Mouse (Mus musculus): ENCODE data around the gene Frat1. TPM values are rescaled to one million over a fixed set of nuclear protein-coding genes. Genes with fewer than 3 reads are reported as not detected.
"Not testable (repeated sequence)": the region's sequence is repeated elsewhere in the genome, so short reads cannot be mapped to it uniquely, and the experiment has no call there.

Frat1 gene
- polyA plus RNA-seq, 1 experiment, result 2.3 TPM

DNA sequence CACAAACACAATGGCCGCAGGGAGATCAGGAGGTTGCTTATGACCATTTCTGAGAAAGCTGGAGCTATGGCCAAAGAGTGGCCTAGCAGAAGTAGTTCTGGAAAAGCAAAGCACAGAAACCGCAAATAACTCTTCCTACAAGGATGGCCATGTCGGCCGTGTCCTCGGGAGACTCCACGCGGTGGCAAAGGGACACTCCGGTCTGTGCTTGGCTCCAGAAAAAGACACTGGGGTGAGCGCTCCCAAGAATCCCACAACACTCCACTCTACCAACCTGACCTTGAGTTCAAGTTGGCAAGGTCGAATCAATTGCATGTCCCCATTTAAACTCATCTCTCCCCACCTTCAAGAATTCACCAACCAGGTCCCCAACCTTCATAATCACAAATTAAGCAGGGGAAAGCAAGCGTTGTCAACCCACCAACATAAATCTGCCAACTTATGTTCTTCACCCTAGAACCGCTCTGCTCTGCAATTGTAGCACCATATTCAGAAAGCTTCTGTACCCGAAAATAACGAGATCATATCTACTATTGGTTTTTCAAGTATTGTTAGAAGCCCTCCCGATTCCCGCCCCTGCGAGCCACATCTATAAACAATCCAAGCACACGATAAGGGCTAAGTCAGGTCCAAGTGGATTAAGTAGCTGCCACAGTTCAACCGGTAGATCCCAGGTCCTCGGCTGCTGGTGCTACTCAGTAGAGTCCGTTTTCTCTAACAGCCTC lies 16.8 kb downstream of the Frat1 start:
- H3K36me3 ChIP-seq (ENCODE audit: control insufficient read depth), result peaks cover 11% of the 10 kb centered on the region
- H3K9me3 ChIP-seq (ENCODE audit: control insufficient read depth, low read length), result no peaks in the 10 kb centered on the region
- peaks cover 70% of the 10 kb centered on the region for H3K4me1 ChIP-seq (ENCODE audit: control insufficient read depth)
- no peaks in the 10 kb centered on the region for H3K27me3 ChIP-seq (ENCODE audit: control insufficient read depth)
- TF ChIP-seq GATA1 (IDR thresholded peaks at IDR 0.05; ENCODE audit: low read length) (no peak), TAL1 (IDR thresholded peaks at IDR 0.05; ENCODE audit: low read length) (no peak)
- H3K4me3 ChIP-seq (replicated peaks), result peak overlapping the region; percentile 95

DNA sequence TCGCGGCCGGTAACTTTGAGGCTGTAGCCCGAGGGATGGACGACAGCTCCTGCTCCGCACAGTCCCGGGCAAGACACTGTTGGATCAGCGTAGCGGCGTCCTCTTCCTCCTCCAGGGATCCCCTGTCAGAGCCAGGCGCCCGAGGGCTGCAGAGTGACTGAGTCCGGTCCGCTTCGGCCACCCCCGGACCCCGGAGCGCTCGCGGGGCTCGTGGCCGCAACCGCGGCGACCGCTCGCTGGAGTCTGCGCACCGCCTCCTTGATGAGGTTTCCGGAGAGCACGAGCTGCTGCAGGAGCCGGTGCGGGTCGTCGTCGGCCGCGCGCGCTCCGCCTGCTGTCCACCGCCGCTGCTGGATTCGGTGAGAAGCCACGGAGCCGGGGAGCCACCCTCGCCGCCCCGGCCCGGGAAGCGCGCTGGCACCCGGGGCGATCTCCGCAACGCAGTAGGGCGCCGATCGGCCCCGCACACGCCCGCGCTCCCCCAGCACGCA lies 17.4 kb downstream of the Frat1 start:
- TF ChIP-seq TAL1 (IDR thresholded peaks at IDR 0.05; ENCODE audit: low read length) (no peak), GATA1 (IDR thresholded peaks at IDR 0.05; ENCODE audit: low read length) (no peak)
- H3K27me3 ChIP-seq (ENCODE audit: control insufficient read depth), result no peaks in the 10 kb centered on the region
- H3K4me1 ChIP-seq (ENCODE audit: control insufficient read depth), result peaks cover 72% of the 10 kb centered on the region
- H3K9me3 ChIP-seq (ENCODE audit: control insufficient read depth, low read length), result no peaks in the 10 kb centered on the region
- peak overlapping the region; percentile 95 for H3K4me3 ChIP-seq (replicated peaks)
- peaks cover 11% of the 10 kb centered on the region for H3K36me3 ChIP-seq (ENCODE audit: control insufficient read depth)

DNA sequence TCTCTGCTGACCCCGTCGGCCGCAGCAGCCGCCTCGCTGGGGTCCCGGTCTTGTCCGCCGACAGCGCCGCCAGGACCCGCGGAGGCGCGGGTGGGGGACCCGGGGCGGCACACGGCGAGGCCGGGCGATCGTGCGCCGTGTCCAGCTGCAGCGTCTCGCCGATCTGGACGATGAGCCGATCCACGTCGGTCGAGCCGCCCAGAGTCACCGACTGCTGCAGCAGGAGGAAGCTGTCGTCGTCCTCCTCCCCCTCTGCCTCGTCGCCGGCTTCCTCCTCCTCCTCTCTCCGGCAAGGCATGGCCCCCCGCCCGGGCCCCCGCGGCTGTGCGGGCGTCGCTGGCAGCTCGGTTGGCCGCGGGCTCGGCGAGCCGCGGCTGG lies 17.8 kb downstream of the Frat1 start:
- peaks cover 12% of the 10 kb centered on the region for H3K36me3 ChIP-seq (ENCODE audit: control insufficient read depth)
- peaks cover 71% of the 10 kb centered on the region for H3K4me1 ChIP-seq (ENCODE audit: control insufficient read depth)
- peak overlapping the region; percentile 95 for H3K4me3 ChIP-seq (replicated peaks)
- H3K9me3 ChIP-seq (ENCODE audit: control insufficient read depth, low read length); H3K27me3 ChIP-seq (ENCODE audit: control insufficient read depth): not testable (repeated sequence)

DNA sequence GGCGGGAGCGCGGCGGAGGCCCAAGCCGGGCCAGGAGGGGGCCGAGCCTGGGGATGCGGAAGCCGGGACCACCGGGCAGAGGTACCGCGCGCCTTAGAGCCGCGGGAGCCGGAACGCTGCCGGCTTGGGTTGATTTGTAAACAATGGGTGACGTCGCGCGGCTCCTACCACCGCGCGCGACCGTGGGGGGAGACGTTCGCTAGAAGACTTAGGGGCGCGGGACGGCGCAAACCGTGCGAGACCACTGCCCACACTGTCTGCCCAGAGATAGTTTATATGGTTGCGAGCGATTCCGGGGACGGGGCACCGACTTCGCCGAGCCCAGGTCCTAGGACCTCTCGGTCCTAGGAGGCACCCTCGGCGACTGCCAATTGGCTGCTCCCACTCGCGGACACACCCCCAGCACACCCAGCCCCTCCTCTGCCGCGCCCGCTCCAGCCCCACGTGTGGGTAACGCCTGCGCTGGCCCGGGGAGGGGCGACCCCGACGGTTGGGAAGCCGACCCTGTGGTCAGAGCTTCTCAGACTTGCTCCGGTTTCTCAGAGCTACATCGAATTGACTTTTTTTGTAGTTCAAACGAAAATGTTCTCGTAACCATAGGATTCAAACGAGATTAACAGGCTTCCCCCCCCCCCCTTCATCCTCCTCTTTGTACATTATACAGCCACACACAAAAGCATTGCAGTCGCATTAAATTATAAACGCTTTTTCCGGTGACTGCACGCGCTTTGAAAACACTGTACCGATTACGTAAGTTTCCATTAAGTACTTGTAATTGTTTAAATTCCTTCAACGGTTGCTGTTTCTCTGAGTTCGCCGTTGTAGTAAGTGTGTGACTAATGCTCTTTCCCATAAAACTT lies 18.5 kb downstream of the Frat1 start, which contains the start of gene Frat2:
Gene Frat2, minus strand, starts transcription at position 141 of the 860 bp plus-strand sequence.
- peaks cover 5% of the 10 kb centered on the region for H3K9me3 ChIP-seq (ENCODE audit: control insufficient read depth, low read length)
- TF ChIP-seq GATA1 (IDR thresholded peaks at IDR 0.05; ENCODE audit: low read length), result no peak
- TF ChIP-seq TAL1 (IDR thresholded peaks at IDR 0.05; ENCODE audit: low read length), result no peak
- no peaks in the 10 kb centered on the region for H3K27me3 ChIP-seq (ENCODE audit: control insufficient read depth)
- H3K36me3 ChIP-seq (ENCODE audit: control insufficient read depth), result peaks cover 14% of the 10 kb centered on the region
- peak within 1 kb of the TSS; percentile 95 for H3K4me3 ChIP-seq (replicated peaks)
- H3K4me1 ChIP-seq (ENCODE audit: control insufficient read depth), result peaks cover 71% of the 10 kb centered on the region

DNA sequence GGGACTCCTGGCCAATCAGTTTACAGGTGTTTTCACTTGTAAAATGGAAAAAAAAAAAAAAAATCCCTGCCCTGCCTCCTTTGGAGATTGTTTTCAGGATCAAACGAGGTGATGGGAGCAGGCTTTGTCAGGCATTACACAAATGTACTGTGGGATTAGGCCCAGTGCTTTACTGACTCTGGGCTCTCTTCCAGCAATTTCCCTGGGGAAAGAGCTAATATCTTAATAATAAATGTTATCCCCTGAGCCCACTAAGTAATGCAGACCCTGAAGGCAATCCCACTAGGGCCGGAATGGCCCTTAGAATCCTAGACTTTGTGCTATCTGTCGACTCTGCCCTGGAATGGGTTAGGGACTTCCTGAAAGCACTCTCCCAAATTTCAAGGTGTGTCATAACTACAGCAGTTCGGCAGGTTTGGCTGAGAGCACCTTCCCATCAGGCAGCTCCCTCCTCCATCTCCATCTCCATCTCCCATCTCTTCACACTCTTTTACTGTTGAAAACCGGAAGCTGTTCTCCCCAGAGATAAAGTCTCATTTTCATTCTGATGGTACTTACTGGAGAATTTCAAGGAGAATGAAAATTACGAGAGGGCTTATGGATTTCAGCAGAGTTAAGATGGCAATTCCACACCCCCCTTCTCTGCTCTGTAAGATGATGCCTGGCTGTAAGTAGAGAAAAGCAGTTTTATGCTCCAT lies 20.4 kb downstream of the Frat1 start:
- Histone ChIP-seq H3K36me3 (ENCODE audit: control insufficient read depth) (peaks cover 5% of the 10 kb centered on the region), H3K9me3 (ENCODE audit: control insufficient read depth, low read length) (peaks cover 5% of the 10 kb centered on the region), H3K4me1 (ENCODE audit: control insufficient read depth) (peaks cover 58% of the 10 kb centered on the region), H3K27me3 (ENCODE audit: control insufficient read depth) (no peaks in the 10 kb centered on the region), H3K4me3 (replicated peaks) (no peak overlapping the region)
- TF ChIP-seq GATA1 (IDR thresholded peaks at IDR 0.05; ENCODE audit: low read length), result no peak
- TF ChIP-seq TAL1 (IDR thresholded peaks at IDR 0.05; ENCODE audit: low read length), result no peak

DNA sequence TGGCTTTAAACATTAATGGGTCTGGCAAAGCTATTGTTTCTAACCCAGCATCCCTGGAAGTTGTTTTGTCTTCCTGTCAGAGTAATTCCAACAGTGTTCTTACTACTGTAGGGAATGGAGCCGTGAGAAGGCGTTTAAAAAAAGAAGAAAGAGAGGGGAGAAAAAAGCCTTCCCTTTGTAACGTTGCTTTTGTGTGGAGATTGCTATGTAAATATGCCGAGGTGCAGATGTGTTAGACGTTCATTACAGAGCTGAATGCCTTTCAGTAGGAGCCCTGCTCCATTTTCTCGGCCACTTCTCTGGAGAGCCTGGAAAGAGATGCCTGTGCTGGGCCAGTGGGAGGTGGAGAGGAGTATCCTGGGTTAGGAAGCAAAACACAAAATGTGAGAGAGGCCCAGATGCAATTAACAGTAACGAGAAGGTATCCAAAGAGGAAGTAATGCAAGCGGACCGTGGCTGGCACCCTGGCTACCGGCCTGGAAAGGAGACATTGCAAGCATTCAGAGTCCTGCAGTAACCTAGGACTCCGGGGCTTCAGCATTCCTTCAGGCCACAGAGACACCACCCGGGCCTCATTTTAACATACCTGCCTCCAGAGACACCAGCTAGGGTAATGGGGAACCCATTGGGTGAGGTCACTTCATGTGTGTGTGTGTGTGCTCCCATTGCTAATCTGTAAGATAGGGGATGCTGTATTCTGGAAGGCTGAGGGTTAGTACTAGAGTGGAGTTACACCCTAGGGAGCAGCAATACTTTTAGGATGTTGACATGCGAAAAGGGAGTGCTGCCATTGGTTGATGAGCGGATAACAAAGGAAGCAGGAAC lies 21.2 kb downstream of the Frat1 start:
- Histone ChIP-seq H3K27me3 (ENCODE audit: control insufficient read depth) (no peaks in the 10 kb centered on the region), H3K9me3 (ENCODE audit: control insufficient read depth, low read length) (peaks cover 5% of the 10 kb centered on the region), H3K4me3 (replicated peaks) (no peak overlapping the region), H3K4me1 (ENCODE audit: control insufficient read depth) (peaks cover 51% of the 10 kb centered on the region), H3K36me3 (ENCODE audit: control insufficient read depth) (peaks cover 3% of the 10 kb centered on the region; the same call in 1 of the 2 replicates)
- TF ChIP-seq TAL1 (IDR thresholded peaks at IDR 0.05; ENCODE audit: low read length) (no peak), GATA1 (IDR thresholded peaks at IDR 0.05; ENCODE audit: low read length) (no peak)

DNA sequence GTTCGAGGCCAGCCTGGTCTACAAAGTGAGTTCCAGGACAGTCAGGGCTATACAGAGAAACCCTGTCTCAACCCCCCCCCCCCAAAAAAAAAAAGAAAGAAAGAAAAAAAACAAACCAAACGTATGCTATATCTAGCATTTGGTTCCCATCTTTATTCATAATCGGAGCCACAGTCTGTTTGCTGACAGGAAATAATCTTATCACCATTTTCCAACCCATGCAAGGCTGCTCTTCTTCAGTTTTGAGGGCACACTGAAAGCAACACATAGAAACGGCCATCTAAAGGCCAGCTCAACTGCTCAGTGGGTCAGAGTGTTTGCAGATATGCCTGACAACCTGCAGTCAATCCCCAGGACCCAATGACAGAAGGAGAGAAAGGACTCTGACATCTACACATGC lies 22.7 kb downstream of the Frat1 start:
- Histone ChIP-seq H3K4me3 (replicated peaks) (no peak overlapping the region), H3K27me3 (ENCODE audit: control insufficient read depth) (no peaks in the 10 kb centered on the region), H3K9me3 (ENCODE audit: control insufficient read depth, low read length) (peaks cover 5% of the 10 kb centered on the region), H3K36me3 (ENCODE audit: control insufficient read depth) (peaks cover 3% of the 10 kb centered on the region; the same call in 1 of the 2 replicates), H3K4me1 (ENCODE audit: control insufficient read depth) (peaks cover 52% of the 10 kb centered on the region)
- no peak for TF ChIP-seq GATA1 (IDR thresholded peaks at IDR 0.05; ENCODE audit: low read length)

DNA sequence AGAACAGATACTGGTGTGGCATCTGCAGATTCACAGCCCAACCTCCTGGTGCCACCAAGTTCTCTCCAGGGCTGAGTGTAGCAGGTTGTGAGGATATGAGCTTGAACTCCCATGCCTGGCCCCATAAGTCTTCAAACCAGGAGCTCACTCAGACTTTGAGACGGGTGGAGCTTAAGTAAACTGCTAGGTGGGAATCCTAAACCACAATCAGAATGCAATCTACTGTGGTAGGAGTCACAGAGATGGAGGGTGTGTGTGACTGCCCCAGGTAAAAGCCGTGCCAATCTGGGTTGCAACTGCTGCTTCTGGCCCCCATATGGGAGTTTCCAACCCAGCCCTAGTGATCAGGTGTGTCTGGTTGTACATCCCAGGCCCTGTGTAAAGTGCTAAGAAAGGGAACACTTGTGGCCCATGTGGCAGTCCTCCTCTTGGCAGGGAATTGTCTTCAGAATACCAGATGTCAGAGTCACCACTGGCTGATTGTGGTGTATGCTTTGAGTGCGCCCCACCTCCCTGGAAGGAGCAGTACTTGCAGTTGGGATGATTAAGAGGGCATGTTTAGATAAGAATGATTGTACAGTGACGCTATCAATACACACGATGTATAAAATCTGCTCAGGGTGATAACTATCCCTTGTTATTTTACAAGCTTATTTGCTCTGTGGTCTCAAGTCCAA lies 27.5 kb downstream of the Frat1 start:
- Histone ChIP-seq H3K36me3 (ENCODE audit: control insufficient read depth) (peaks cover 23% of the 10 kb centered on the region), H3K4me1 (ENCODE audit: control insufficient read depth) (peaks cover 31% of the 10 kb centered on the region), H3K4me3 (replicated peaks) (no peak overlapping the region), H3K9me3 (ENCODE audit: control insufficient read depth, low read length) (peaks cover 5% of the 10 kb centered on the region), H3K27me3 (ENCODE audit: control insufficient read depth) (no peaks in the 10 kb centered on the region)
- no peak for TF ChIP-seq TAL1 (IDR thresholded peaks at IDR 0.05; ENCODE audit: low read length)
- no peak for TF ChIP-seq GATA1 (IDR thresholded peaks at IDR 0.05; ENCODE audit: low read length)

Measured in erythroblast, embryonic 14.5 days (primary cell).